Mouse (Mus musculus) thymus, adult 2 months (tissue): ENCODE data around the gene Bcas2. TPM values are rescaled to one million over a fixed set of nuclear protein-coding genes. Genes with fewer than 3 reads are reported as not detected.
"Not testable (repeated sequence)": the region's sequence is repeated elsewhere in the genome, so short reads cannot be mapped to it uniquely, and the experiment has no call there.

ENCODE experiments used
- DNase-seq: peaks from one replicate; pipeline ENCODE4 v3.0.0; 2021
- H3K27ac ChIP-seq: fragments of 200-500 bp; 2 replicates; pipeline ENCODE4 v1.5.1; 2012; ENCODE audit warnings: low read length, control low read depth; ENCODE audit not compliant: control insufficient read depth, insufficient read depth
- H3K27me3 ChIP-seq: fragments of 200-500 bp; 2 replicates; pipeline ENCODE4 v1.6.1; 2012; ENCODE audit warnings: mild to moderate bottlenecking, low read length, moderate library complexity, mixed read lengths; ENCODE audit not compliant: control insufficient read depth, insufficient read depth
- H3K36me3 ChIP-seq: fragments of 200-500 bp; 2 replicates; pipeline ENCODE4 v1.6.1; 2012; ENCODE audit warnings: mild to moderate bottlenecking, low read length, moderate library complexity; ENCODE audit not compliant: control insufficient read depth, insufficient read depth
- H3K4me1 ChIP-seq: fragments of 200-500 bp; replicated peaks from 2 replicates; pipeline ENCODE4 v1.6.1; 2012; ENCODE audit warnings: low read length; ENCODE audit not compliant: control insufficient read depth, insufficient read depth
- H3K4me3 ChIP-seq: fragments of 200-500 bp; 2 replicates; pipeline ENCODE4 v1.5.1; 2012; ENCODE audit warnings: mild to moderate bottlenecking, low read length, control low read depth, moderate library complexity; ENCODE audit not compliant: control insufficient read depth, insufficient read depth
- CTCF ChIP-seq: fragments of 200-500 bp; IDR thresholded peaks from 2 replicates; pipeline ENCODE4 v1.5.1; 2012; ENCODE audit warnings: mild to moderate bottlenecking, control low read depth, low read length, moderate library complexity, borderline replicate concordance; ENCODE audit not compliant: control insufficient read depth, poor library complexity, insufficient read depth; ENCODE audit errors: extremely low read depth
- POLR2A ChIP-seq: fragments of 200-500 bp; IDR thresholded peaks from 2 replicates; pipeline ENCODE4 v1.6.1; 2012; ENCODE audit warnings: mild to moderate bottlenecking, low read length, control low read depth, moderate library complexity; ENCODE audit not compliant: control insufficient read depth, poor library complexity, insufficient read depth; ENCODE audit errors: extremely low read depth
- WGBS: fragments of 180-500 bp; shearing (Covaris S2); methylation state at CpG from one replicate; pipeline ENCODE4 v1.1.7; 2018; 5-methylcytosine and 5-hydroxymethylcytosine counted together
- polyA plus RNA-seq: library from polyadenylated mRNA; depleted of rRNA; stranded (reverse); fragments of >200 nt; gene quantifications from 2 replicates; pipeline ENCODE4 v1.2.3, GENCODE M21; 2012

The Bcas2 gene
- polyA plus RNA-seq, 1 experiment = 39.0 TPM

DNA sequence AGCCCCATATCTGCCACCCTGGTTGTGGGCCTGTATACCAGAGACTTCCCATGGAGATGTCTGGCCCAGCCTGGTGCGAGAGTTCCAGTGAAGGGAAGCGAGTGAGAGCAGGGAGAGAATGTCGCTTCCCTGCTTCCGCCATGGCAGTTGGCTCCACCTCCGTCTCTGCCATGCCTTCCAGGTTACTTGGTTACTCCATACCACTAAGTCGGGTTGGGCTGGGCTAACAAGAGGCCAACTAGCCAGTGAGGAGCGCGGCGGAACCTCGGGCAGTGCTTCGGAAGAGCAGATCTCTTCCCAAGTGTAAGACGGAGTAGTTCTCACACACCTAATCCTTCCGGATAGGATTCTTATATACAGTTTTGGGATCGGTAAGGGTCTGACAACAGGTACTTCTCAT, 11.4 kb downstream of the Bcas2 start:
- 94% methylated on average over 14 of the region's 14 CpGs for WGBS
- DNase-seq = no peak
- Histone ChIP-seq H3K27me3 (no peaks in the 10 kb centered on the region), H3K4me3 (no peak overlapping the region), H3K27ac (no peak overlapping the region), H3K4me1 (no peaks in the 10 kb centered on the region), H3K36me3 (peaks cover 6% of the 10 kb centered on the region)
- TF ChIP-seq POLR2A = no peak
- TF ChIP-seq CTCF = no peak

DNA sequence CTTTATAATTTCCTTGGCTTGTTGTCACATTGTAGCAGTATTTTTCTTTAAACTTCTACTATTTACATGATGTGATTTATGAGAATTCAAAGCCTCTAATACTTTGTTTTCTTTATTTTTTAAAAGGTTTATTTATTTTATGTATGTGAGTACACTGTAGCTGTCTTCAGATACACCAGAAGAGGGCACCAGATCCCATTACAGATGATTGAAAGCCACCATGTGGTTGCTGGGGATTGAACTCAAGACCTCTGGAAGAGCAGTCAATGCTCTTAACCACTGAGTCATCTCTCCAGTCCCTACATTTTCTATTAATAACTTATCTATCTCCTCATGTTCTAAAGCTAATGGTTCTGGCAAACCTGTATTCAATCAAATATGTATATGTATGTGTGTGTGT, 13.0 kb downstream of the Bcas2 start:
- not testable (repeated sequence) for H3K27me3 ChIP-seq, H3K27ac ChIP-seq, H3K4me1 ChIP-seq, H3K36me3 ChIP-seq, DNase-seq, H3K4me3 ChIP-seq

DNA sequence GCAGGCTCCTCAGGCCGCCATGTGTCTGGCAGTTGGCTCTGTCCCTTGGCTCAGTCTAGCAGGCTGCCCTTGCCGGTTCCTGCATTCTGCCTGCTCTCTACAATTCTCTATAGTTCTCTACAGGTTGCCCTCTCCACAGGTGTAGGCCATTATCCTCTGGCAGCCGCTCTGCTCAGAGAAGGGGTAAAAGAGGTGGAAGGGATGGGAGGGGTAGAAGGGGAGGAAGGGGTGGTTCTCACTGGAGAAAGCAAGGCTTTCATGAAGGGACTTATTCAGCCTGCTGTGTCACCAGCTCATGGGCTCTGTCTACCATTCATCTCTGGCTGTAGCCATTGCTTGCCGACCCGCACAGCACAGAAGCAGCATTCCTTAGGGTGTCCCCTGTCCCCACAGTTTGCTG, 17.0 kb downstream of the Bcas2 start:
- no peak overlapping the region for H3K4me3 ChIP-seq
- no peaks in the 10 kb centered on the region for H3K36me3 ChIP-seq
- H3K27ac ChIP-seq = no peak overlapping the region
- DNase-seq = no peak
- WGBS = 96% methylated on average over 5 of the region's 5 CpGs
- no peaks in the 10 kb centered on the region for H3K4me1 ChIP-seq
- H3K27me3 ChIP-seq = no peaks in the 10 kb centered on the region
- TF ChIP-seq CTCF (no peak), POLR2A (no peak)

DNA sequence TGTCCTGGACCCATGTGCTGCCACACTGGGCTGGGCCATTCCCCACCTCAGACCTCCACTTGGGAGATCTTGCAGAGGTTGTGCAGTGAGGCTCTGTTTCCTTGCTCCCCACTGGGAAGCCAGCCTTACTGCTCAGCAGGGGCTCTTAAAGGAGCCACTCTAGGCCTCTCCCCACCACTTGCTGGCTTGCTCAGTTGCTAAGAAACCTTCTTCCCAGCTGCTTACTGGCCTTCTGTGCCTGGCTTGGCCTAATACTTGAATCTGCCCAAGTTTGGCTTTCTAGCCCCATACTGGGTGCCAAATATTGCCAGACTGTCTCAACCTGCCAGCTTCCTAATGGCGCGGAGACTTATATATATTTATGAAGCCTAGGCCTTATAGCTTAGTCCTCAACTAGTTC, 17.4 kb downstream of the Bcas2 start:
- no peak overlapping the region for H3K27ac ChIP-seq
- H3K4me1 ChIP-seq = no peaks in the 10 kb centered on the region
- WGBS = 100% methylated on average over 2 of the region's 2 CpGs
- no peak for TF ChIP-seq POLR2A
- no peak for TF ChIP-seq CTCF
- no peaks in the 10 kb centered on the region for H3K27me3 ChIP-seq
- H3K36me3 ChIP-seq = no peaks in the 10 kb centered on the region
- H3K4me3 ChIP-seq = no peak overlapping the region
- DNase-seq = no peak

DNA sequence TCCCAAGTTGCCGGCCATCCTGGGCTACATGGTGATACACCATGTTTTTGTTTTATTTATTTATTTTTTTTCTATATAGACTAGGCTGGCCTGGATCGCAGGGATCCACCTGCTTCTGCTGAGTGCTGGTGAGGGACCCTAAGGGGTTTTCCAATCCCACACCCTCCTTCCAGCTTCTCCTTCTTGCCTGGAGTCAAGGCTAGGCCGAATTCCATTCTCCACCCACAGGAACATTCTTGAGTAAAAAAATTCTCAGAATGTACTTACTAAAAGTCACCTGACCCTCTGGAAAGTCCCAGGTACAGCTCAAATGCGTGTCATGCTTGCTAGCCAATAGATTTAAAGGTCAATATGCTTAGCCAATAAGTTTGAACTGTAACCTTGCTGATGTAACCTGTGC, 20.7 kb downstream of the Bcas2 start:
- Histone ChIP-seq H3K27me3 (no peaks in the 10 kb centered on the region), H3K27ac (no peak overlapping the region), H3K4me3 (no peak overlapping the region), H3K4me1 (no peaks in the 10 kb centered on the region), H3K36me3 (no peaks in the 10 kb centered on the region)
- TF ChIP-seq CTCF (no peak), POLR2A (no peak)
- no peak for DNase-seq
- 97% methylated on average over 4 of the region's 4 CpGs for WGBS

DNA sequence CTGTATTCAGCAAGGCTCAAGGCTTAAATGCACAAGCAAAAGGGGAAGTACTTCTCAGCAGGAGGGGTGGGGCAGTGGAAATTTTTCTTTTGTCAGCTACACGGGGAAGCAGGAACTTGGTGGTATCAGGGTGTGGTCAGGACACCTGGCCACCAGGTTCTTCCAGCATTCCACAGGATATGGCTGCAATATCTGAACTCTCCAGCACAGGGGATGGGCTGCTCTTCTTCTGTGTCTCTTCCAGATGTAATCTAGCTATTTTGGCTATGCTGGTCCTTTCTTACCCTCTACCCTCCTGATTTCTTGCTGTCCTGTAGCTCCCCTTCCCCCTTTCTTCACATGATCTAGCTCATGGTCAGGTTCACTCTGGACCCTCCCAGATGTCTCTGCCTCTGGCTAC, 21.7 kb downstream of the Bcas2 start:
- no peaks in the 10 kb centered on the region for H3K36me3 ChIP-seq
- no peaks in the 10 kb centered on the region for H3K4me1 ChIP-seq
- no peak overlapping the region for H3K27ac ChIP-seq
- WGBS = 10% methylated on average over 1 of the region's 1 CpGs
- no peak for DNase-seq
- TF ChIP-seq POLR2A = no peak
- TF ChIP-seq CTCF = no peak
- no peak overlapping the region for H3K4me3 ChIP-seq
- H3K27me3 ChIP-seq = no peaks in the 10 kb centered on the region

DNA sequence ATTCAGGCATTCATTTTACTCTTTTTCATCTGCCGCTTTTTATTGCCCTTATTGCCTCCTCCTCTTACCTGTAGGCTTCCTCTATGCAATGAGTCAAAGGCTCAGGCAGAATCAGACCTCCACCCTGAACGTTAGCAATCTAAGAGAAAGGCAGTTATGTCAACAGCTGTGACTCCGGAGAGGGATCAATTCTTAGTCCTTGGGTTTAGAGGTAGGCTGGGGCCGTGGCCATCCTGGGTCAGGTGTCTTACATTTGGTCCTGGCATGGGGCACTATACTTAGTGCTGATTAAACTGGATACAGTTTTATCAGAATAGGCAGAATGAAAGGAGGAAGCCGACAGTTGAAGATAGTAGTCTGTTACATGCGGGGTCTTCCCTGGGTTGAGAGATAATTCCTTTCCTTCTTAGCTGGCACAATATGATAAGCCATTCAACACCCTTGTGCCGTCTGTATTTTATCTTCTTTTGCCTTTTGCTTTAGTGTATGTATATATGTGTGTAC, 24.9 kb downstream of the Bcas2 start:
- H3K4me1 ChIP-seq = no peaks in the 10 kb centered on the region
- DNase-seq = no peak

More for the DNA sequence above, 24.9 kb downstream of the Bcas2 start:
- no peaks in the 10 kb centered on the region for H3K36me3 ChIP-seq
- TF ChIP-seq CTCF (no peak), POLR2A (no peak)
- 92% methylated on average over 7 of the region's 7 CpGs for WGBS
- no peak overlapping the region for H3K4me3 ChIP-seq
- H3K27ac ChIP-seq = no peak overlapping the region
- no peaks in the 10 kb centered on the region for H3K27me3 ChIP-seq
